Mouse (Mus musculus): ENCODE data around the gene Znrd1as.

- no peak for TF ChIP-seq CTCF (conservative IDR thresholded peaks at IDR 0.05; ENCODE audit: low read length)
- no peak for TF ChIP-seq NANOG (IDR thresholded peaks at IDR 0.05; ENCODE audit: borderline replicate concordance, low read length)
Measured at GRCm38 (mm10) chr17:36948286-36948685, 10.1 kb upstream of the Znrd1as start.

Measured in E14TG2a.4 (cell line).